Mouse (Mus musculus): Measurements from ENCODE around the gene Ttc8. TPM values are rescaled to one million over a fixed set of nuclear protein-coding genes. Genes with fewer than 3 reads are reported as not detected.

Gene Ttc8
- total RNA-seq, 2 experiments from 2014 or later: 5.3 to 6.1 TPM

DNA sequence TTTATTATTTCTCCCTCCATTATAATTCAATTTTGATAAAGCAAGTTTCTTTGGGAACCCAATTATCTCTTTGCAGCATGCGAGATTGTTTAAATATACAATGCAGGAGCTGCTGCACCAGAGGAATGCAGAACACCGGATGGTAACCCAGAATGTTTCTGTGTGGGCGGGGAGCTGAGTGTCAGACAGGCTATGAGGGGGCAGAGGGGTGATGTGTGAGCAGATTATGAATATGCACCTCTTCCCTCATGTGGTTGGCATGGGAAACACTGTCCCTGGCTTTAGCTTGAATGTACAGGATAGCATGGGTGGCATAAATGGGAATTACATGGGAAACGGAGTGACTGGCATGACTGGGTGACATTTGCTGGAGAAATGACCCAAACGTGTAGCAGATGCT, 108.3 kb downstream of the Ttc8 start:
- no peak for DNase-seq

DNA sequence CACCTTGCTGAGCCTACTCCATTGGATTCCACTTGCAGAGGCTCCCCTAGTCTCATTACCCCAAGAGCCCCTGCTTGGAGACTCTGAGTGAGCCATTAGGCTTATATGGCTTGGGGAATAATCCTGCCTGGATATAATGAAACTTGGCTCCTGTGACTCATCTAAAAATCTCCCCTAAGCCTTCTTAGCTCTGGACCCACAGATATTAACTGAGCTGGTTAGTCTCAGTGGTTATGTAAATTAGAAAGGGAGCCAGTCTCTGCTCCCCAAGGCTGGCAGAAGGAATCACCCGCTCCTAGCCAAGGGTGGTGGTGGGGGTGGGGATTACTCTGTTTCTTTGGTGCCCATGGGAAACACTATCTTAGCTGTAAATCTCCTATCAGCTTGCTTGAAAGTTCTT, 109.6 kb downstream of the Ttc8 start:
- no peak for DNase-seq

Other genes starting within 250 kb of the Ttc8 start
- 10 to 100 TPM; 21.4 to 31.3 TPM for gene Ptpn21, start 183.2 kb upstream of the Ttc8 start, total RNA-seq (2021)
- gene Zc3h14, start 173.6 kb upstream of the Ttc8 start, total RNA-seq (2021): 10 to 100 TPM; 40.9 to 44.1 TPM
- 1 to 10 TPM; 2.4 TPM for gene Eml5, start 19.1 kb upstream of the Ttc8 start, total RNA-seq (2021)

All from gastrocnemius, postnatal 25 days (tissue).